Mouse (Mus musculus) intestine, postnatal 0 days (tissue): ENCODE data around the gene Cdyl. TPM values are rescaled to one million over a fixed set of nuclear protein-coding genes. Genes with fewer than 3 reads are reported as not detected.

Experiments
- ATAC-seq: fragments of 200-750 bp; cut with Nextera tagmentation; 2 replicates; pipeline ENCODE4 v1.8.0; 2017; ENCODE audit warnings: mild to moderate bottlenecking, moderate TSS enrichment, moderate library complexity
- H3K27ac ChIP-seq: fragments of 300-500 bp; sonication (generic); 2 replicates; pipeline ENCODE4 v1.5.1; 2014; ENCODE audit warnings: mild to moderate bottlenecking, low read depth, low read length, moderate library complexity
- H3K27me3 ChIP-seq: fragments of 300-500 bp; sonication (generic); replicated peaks from 2 replicates; pipeline ENCODE4 v1.6.1; 2014; ENCODE audit warnings: low read length, mixed read lengths; ENCODE audit not compliant: control insufficient read depth, insufficient read depth
- H3K36me3 ChIP-seq: fragments of 300-500 bp; sonication (generic); 2 replicates; pipeline ENCODE4 v1.6.1; 2014; ENCODE audit warnings: mild to moderate bottlenecking, moderate library complexity; ENCODE audit not compliant: control insufficient read depth, insufficient read depth
- H3K4me1 ChIP-seq: fragments of 300-500 bp; sonication (generic); replicated peaks from 2 replicates; pipeline ENCODE4 v1.6.1; 2014; ENCODE audit warnings: antibody characterized with exemption, low read length, mixed read lengths; ENCODE audit not compliant: control insufficient read depth, insufficient read depth
- H3K4me2 ChIP-seq: fragments of 300-500 bp; sonication (generic); replicated peaks from 2 replicates; pipeline ENCODE4 v1.6.1; 2014; ENCODE audit warnings: low read depth, mild to moderate bottlenecking, moderate library complexity
- H3K4me3 ChIP-seq: fragments of 300-500 bp; sonication (generic); 2 replicates; pipeline ENCODE4 v1.5.1; 2014; ENCODE audit warnings: low read depth, low read length
- H3K9ac ChIP-seq: fragments of 300-500 bp; sonication (generic); 2 replicates; pipeline ENCODE4 v1.6.1; 2014; ENCODE audit warnings: mild to moderate bottlenecking, low read depth, low read length
- H3K9me3 ChIP-seq: fragments of 300-500 bp; sonication (generic); 2 replicates; pipeline ENCODE4 v1.6.1; 2016; ENCODE audit warnings: mixed run types; ENCODE audit not compliant: control insufficient read depth
- CTCF ChIP-seq: sonication (generic); IDR thresholded peaks from 2 replicates; pipeline ENCODE4 v1.5.1; 2016; ENCODE audit warnings: low read depth, mild to moderate bottlenecking, control low read depth, antibody characterized with exemption, moderate library complexity
- WGBS: fragments of 180-500 bp; shearing (Covaris S2); extraction: QIAGEN DNeasy Blood & Tissue Kit; methylation state at CpG from one replicate; pipeline ENCODE4 v1.1.7; 2014; 5-methylcytosine and 5-hydroxymethylcytosine counted together
- polyA plus RNA-seq: library from polyadenylated mRNA; unstranded; fragments of >200 nt; fragmentation: Nextera tagmentation; extraction: Ambion mirVana; gene quantifications from 2 replicates; pipeline ENCODE4 v1.2.1, GENCODE M21; 2015

The Cdyl gene
- polyA plus RNA-seq, 1 experiment from 2014 or later = 6.4 TPM

DNA sequence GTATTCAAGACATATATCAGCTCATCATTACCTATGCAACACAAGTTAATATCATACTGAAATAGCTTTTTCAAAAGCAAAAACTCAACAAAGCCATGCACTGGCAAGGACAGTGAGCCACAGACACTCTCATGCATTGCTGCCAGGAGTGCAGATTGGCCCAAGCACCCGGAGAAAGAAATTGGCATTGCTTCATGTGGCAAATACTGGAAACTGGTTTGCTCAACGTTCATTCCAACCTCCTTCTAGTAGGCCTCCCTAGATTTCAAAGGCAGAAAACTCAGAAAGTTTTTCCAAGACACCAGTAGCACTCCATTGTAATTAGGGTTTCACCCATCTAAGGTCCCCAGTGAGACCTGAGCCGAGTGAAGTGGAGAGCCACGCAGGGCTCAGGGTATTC is 6.8 kb upstream of the Cdyl start:
- WGBS = 88% methylated on average over 4 of the region's 4 CpGs
- no peaks in the 10 kb centered on the region for H3K9me3 ChIP-seq
- H3K9ac ChIP-seq = no peak overlapping the region
- no peak overlapping the region for H3K4me2 ChIP-seq
- ATAC-seq = no peak
- H3K4me1 ChIP-seq = no peaks in the 10 kb centered on the region
- H3K36me3 ChIP-seq = no peaks in the 10 kb centered on the region
- H3K4me3 ChIP-seq = no peak overlapping the region
- no peak for TF ChIP-seq CTCF
- H3K27ac ChIP-seq = no peak overlapping the region
- H3K27me3 ChIP-seq = no peaks in the 10 kb centered on the region

DNA sequence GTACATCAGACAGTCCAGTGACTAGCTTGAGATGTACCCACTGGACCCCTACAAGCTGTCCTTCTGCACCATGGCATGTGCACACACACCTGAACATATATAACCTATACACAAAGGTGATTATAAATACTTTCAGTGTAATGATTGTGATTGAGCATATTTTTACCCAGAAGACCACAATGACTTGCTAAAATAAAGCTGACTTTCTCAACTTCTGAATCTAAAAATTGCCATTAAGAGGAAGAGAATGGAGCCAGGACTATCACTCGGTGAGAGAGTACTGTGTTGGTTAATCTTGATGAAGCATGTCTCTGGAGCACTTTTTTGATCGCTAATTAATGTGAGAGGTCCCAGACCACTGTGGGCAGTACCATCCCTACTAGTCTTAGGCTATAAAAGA is 2.8 kb upstream of the Cdyl start:
- no peak for ATAC-seq

DNA sequence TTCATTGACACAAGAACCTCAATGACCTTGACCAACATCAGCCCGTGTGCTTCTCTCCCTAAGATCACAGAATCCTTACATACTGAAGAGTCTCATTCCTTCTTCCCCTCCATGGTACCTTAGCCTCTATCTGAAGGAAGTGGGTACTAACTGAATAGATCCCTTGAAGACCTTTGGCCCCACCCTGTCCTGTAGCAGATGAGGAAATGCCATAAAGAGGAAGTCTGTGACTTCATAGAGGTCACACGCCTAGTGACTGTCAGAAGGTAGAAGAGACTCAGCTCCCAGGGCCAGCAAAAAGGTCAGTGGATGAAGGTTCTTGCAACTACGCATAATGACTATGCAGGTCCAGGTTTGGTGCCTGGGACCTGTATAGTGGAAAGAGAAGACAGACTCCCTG is 5.8 kb downstream of the Cdyl start:
- Histone ChIP-seq H3K9ac (no peak overlapping the region), H3K27ac (no peak overlapping the region), H3K27me3 (no peaks in the 10 kb centered on the region), H3K36me3 (no peaks in the 10 kb centered on the region), H3K4me2 (no peak overlapping the region), H3K4me1 (no peaks in the 10 kb centered on the region), H3K4me3 (no peak overlapping the region), H3K9me3 (no peaks in the 10 kb centered on the region)
- WGBS = 68% methylated on average over 3 of the region's 3 CpGs
- TF ChIP-seq CTCF = no peak
- peak; percentile 70 for ATAC-seq

More for the DNA sequence above, 2.8 kb upstream of the Cdyl start:
- Histone ChIP-seq H3K27ac (no peak overlapping the region), H3K9ac (no peak overlapping the region), H3K4me2 (no peak overlapping the region), H3K27me3 (no peaks in the 10 kb centered on the region), H3K4me1 (no peaks in the 10 kb centered on the region), H3K36me3 (no peaks in the 10 kb centered on the region), H3K9me3 (no peaks in the 10 kb centered on the region), H3K4me3 (no peak overlapping the region)
- WGBS = 89% methylated on average over 2 of the region's 2 CpGs
- TF ChIP-seq CTCF = no peak

DNA sequence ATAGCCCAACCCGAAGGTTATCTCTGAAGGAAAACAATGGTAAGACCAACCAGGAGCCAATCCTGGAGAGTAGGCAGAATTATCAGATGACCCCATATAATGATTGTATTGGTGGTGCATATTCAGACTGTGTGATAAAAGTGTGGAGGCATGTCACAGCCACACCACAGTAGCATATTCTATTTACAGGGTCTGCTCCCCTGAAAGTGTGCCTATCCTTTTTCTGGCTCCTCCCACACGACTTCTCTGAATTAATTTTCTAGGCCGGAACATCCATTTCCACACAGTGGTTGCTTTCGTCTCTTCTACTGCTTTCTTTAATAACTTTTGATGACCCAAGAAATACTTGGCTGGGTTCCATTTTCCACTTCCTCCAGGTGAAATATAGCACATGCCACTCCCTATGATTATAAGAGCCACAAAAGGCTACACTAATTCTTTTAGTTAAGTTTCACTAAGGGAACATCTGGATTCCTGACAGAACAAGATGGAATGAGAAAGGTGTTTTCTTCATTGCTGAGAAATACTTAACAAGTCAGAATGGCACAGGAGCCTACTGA is 10.4 kb downstream of the Cdyl start:
- Histone ChIP-seq H3K27me3 (no peaks in the 10 kb centered on the region), H3K4me3 (no peak overlapping the region), H3K9ac (no peak overlapping the region), H3K27ac (no peak overlapping the region), H3K4me1 (no peaks in the 10 kb centered on the region), H3K4me2 (no peak overlapping the region), H3K36me3 (no peaks in the 10 kb centered on the region), H3K9me3 (no peaks in the 10 kb centered on the region)
- peak; percentile 73 for ATAC-seq
- WGBS = 39% methylated on average over 4 of the region's 4 CpGs
- TF ChIP-seq CTCF = no peak

DNA sequence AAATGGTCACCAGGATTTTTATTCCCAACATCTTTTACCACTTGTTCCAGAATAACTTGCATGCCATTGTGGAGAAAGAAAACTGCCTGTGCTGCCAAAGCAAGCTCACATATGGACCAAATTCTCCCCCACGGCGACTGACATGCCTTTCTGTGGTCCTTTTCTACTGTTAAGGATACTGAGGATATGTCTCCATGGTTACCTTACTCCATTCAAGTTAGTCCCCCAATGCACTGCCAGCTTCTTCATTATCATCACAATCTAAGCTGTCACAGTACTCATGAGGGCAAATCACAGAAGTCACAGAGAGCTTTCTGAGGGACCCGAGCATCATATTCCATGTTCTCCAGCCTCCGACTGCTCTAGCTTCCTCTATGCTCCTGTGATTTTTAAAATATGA is 11.2 kb downstream of the Cdyl start:
- Histone ChIP-seq H3K4me1 (no peaks in the 10 kb centered on the region), H3K27ac (no peak overlapping the region), H3K36me3 (no peaks in the 10 kb centered on the region), H3K4me3 (no peak overlapping the region), H3K4me2 (no peak overlapping the region), H3K9me3 (no peaks in the 10 kb centered on the region), H3K27me3 (no peaks in the 10 kb centered on the region), H3K9ac (no peak overlapping the region)
- ATAC-seq = no peak
- no peak for TF ChIP-seq CTCF
- 90% methylated on average over 4 of the region's 4 CpGs for WGBS

DNA sequence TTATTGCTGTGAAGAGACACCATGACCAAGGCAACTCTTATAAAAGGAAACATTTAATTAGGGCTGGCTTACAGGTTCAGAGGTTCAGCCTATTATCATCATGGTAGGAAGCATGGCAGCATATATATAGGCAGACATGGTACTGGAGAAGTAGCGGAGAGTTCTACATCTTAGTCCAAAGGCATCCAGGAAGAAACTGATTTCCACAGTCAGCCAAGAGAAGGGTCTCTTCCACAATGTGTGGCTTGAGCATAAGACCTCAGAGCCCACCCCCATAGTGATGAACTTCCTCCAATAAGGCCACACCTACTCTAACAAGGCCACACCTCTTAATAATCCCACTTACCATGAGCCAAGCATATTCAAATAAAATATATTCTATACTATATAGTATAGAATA is 17.3 kb downstream of the Cdyl start:
- Histone ChIP-seq H3K27ac (no peak overlapping the region), H3K4me1 (0 out of 2 replicates have a peak, but pooled peaks cover 3% of the 10 kb centered on the region), H3K9me3 (no peaks in the 10 kb centered on the region), H3K9ac (no peak overlapping the region), H3K4me2 (no peak overlapping the region), H3K36me3 (no peaks in the 10 kb centered on the region), H3K27me3 (no peaks in the 10 kb centered on the region), H3K4me3 (no peak overlapping the region)
- 90% methylated on average over 1 of the region's 1 CpGs for WGBS
- no peak for ATAC-seq
- no peak for TF ChIP-seq CTCF
